Comparison of ENCODE assay signal across 17 mouse cellular contexts in genomic region chr7:66120139-66120538, GRCm38 (mm10). TPM values are rescaled to one million over a fixed set of nuclear protein-coding genes. Genes with fewer than 3 reads are reported as not detected.
A peak's percentile ranks its signal among the peaks of the same experiment; 100 is the strongest.
DNase-seq lines count a peak whose midpoint lies in the region; ATAC-seq lines count a peak whose summit lies in the region.
"Had no signal": no experiment of that assay in that cellular context is flagged by ENCODE, and none has a peak within 500 bp of the region (broad histone marks: within the 10 kb centered on the region; RNA-seq: fewer than 3 reads in every experiment).

No protein-coding gene starts in this region.

- intact Hi-C loops in left cerebral cortex, postnatal 4 days (cut with DNase I) = no loop called here

- 41% methylated on average over 1 of the region's 1 CpGs for WGBS in embryonic facial prominence, embryonic 15.5 days

- H3K27ac ChIP-seq in embryonic facial prominence, embryonic 15.5 days (replicated peaks) = 0 out of 2 replicates have a peak overlapping the region, but pooled peaks have one; percentile 30
- H3K27ac ChIP-seq: heart, embryonic 15.5 days; kidney, postnatal 0 days; limb, embryonic 12.5 days; lung, embryonic 15.5 days; midbrain, embryonic 10.5 days; neural tube, embryonic 12.5 days had no signal

- H3K4me2 ChIP-seq in embryonic facial prominence, embryonic 15.5 days (replicated peaks) = no peak overlapping the region
- H3K4me2 ChIP-seq: heart, embryonic 15.5 days; limb, embryonic 12.5 days; lung, embryonic 15.5 days; neural tube, embryonic 12.5 days had no signal

- DNase-seq in cerebellum, postnatal 4 days (ENCODE audit: low spot score in 2 of 2) = no peak
- peak; percentile 23 for DNase-seq in left cerebral cortex, postnatal 4 days
- DNase-seq in left cerebral cortex, adult 11 months (ENCODE audit: low spot score) = no peak
- peak; percentile 58 for DNase-seq in cerebellum, adult 11-12 months
- no peak for DNase-seq in frontal cortex, postnatal 36 days (ENCODE audit: low spot score in 2 of 2)
- DNase-seq in MN1 (ENCODE audit: low spot score) = no peak
- DNase-seq: adrenal gland, postnatal 25 days; gastrocnemius, postnatal 25 days; thymus, adult 2 months had no signal

- H3K9ac ChIP-seq in embryonic facial prominence, embryonic 15.5 days = no peak overlapping the region
- H3K9ac ChIP-seq: heart, embryonic 15.5 days; limb, embryonic 12.5 days; lung, embryonic 15.5 days; neural tube, embryonic 12.5 days had no signal

- peak; percentile 65; the same call in 1 of the 2 replicates for ATAC-seq in cerebellum, adult (ENCODE audit: insufficient number of reproducible peaks, low FRiP score, low TSS enrichment)
- no peak for ATAC-seq in embryonic facial prominence, embryonic 15.5 days (ENCODE audit: insufficient number of reproducible peaks, low FRiP score, low TSS enrichment, low read depth)

- no peaks in the 10 kb centered on the region for H3K27me3 ChIP-seq in embryonic facial prominence, embryonic 15.5 days
- H3K27me3 ChIP-seq: heart, embryonic 15.5 days; limb, embryonic 12.5 days; lung, embryonic 15.5 days; neural tube, embryonic 12.5 days had no signal

- no peak overlapping the region for H3K4me3 ChIP-seq in embryonic facial prominence, embryonic 15.5 days (replicated peaks)
- H3K4me3 ChIP-seq: heart, embryonic 15.5 days; limb, embryonic 12.5 days; lung, embryonic 15.5 days; midbrain, embryonic 10.5 days; neural tube, embryonic 12.5 days had no signal

- H3K9me3 ChIP-seq in embryonic facial prominence, embryonic 15.5 days (replicated peaks) = no peaks in the 10 kb centered on the region
- H3K9me3 ChIP-seq: heart, embryonic 15.5 days; limb, embryonic 12.5 days; lung, embryonic 15.5 days; midbrain, embryonic 10.5 days; neural tube, embryonic 12.5 days had no signal

- peaks cover 56% of the 10 kb centered on the region for H3K4me1 ChIP-seq in embryonic facial prominence, embryonic 15.5 days

- peaks cover 1% of the 10 kb centered on the region; the same call in 1 of the 2 replicates for H3K36me3 ChIP-seq in embryonic facial prominence, embryonic 15.5 days

RNA-seq across cellular contexts. Expression of gene Chsy1, which starts 10.8 kb away (rescaled TPM):
- total RNA-seq in left cerebral cortex, postnatal 4 days (2021) = 10 to 100 TPM; 32.3 to 35.3 TPM
- polyA plus RNA-seq in embryonic facial prominence, embryonic 15.5 days (2015; fragmentation: Nextera tagmentation; extraction: Ambion mirVana) = 16.1 and 18.0 TPM in 2 replicates

RNA-seq across cellular contexts. Expression of gene Selenos, which starts 40.7 kb away (rescaled TPM):
- total RNA-seq in left cerebral cortex, postnatal 4 days (2021) = 10 to 100 TPM; 41.2 to 41.9 TPM
- polyA plus RNA-seq in embryonic facial prominence, embryonic 15.5 days (2015; fragmentation: Nextera tagmentation; extraction: Ambion mirVana) = 133 and 142 TPM in 2 replicates

Comparison
In these comparisons a context has a peak if more than half of its experiments do, and no peak if none do; other contexts are left out.
1. DNase-seq: peak in left cerebral cortex, postnatal 4 days (single experiment) and cerebellum, adult 11-12 months (single experiment); none in cerebellum, postnatal 4 days (0 of 2), left cerebral cortex, adult 11 months (single experiment), frontal cortex, postnatal 36 days (0 of 2) and MN1 (single experiment).